Mouse (Mus musculus) midbrain, embryonic 16.5 days (tissue): ENCODE results near the gene Vps37c. TPM values are rescaled to one million over a fixed set of nuclear protein-coding genes. Genes with fewer than 3 reads are reported as not detected.

ENCODE experiments used
- ATAC-seq: fragments of 200-750 bp; cut with Nextera tagmentation; 2 replicates; pipeline ENCODE4 v1.8.0; 2017; ENCODE audit warnings: moderate TSS enrichment
- H3K27ac ChIP-seq: fragments of 300-500 bp; sonication (generic); 2 replicates; pipeline ENCODE4 v1.5.1; 2014; ENCODE audit warnings: mild to moderate bottlenecking, low read length, mixed read lengths
- H3K27me3 ChIP-seq: fragments of 300-500 bp; sonication (generic); 2 replicates; pipeline ENCODE4 v1.6.1; 2014; ENCODE audit warnings: low read depth, low read length, mixed read lengths; ENCODE audit not compliant: control insufficient read depth, insufficient read depth
- H3K36me3 ChIP-seq: fragments of 300-500 bp; sonication (generic); 2 replicates; pipeline ENCODE4 v1.6.1; 2014; ENCODE audit warnings: mild to moderate bottlenecking, low read length, moderate library complexity, mixed read lengths; ENCODE audit not compliant: control insufficient read depth, insufficient read depth
- H3K4me1 ChIP-seq: fragments of 300-500 bp; sonication (generic); 2 replicates; pipeline ENCODE4 v1.6.1; 2014; ENCODE audit warnings: mild to moderate bottlenecking, low read length, mixed read lengths; ENCODE audit not compliant: control insufficient read depth, insufficient read depth
- H3K4me2 ChIP-seq: fragments of 300-500 bp; sonication (generic); 2 replicates; pipeline ENCODE4 v1.6.1; 2014; ENCODE audit warnings: mild to moderate bottlenecking, low read length, mixed read lengths
- H3K4me3 ChIP-seq: fragments of 300-500 bp; sonication (generic); 2 replicates; pipeline ENCODE4 v1.5.1; 2014; ENCODE audit warnings: low read depth, mild to moderate bottlenecking, low read length, moderate library complexity, mixed read lengths
- H3K9ac ChIP-seq: fragments of 300-500 bp; sonication (generic); 2 replicates; pipeline ENCODE4 v1.6.1; 2014; ENCODE audit warnings: low read depth, low read length, mixed read lengths
- H3K9me3 ChIP-seq: fragments of 300-500 bp; sonication (generic); replicated peaks from 2 replicates; pipeline ENCODE4 v1.6.1; 2014; ENCODE audit warnings: mild to moderate bottlenecking, low read length, mixed read lengths; ENCODE audit not compliant: control insufficient read depth, poor library complexity, severe bottlenecking
- WGBS: fragments of 180-500 bp; shearing (Covaris S2); extraction: QIAGEN DNeasy Blood & Tissue Kit; methylation state at CpG from one replicate; pipeline ENCODE4 v1.1.7; 2014; 5-methylcytosine and 5-hydroxymethylcytosine counted together
- polyA plus RNA-seq: library from polyadenylated mRNA; unstranded; fragments of >200 nt; fragmentation: Nextera tagmentation; extraction: Ambion mirVana; gene quantifications from 2 replicates; pipeline ENCODE4 v1.2.1, GENCODE M21; 2015

The Vps37c gene
- 28.6 and 31.2 TPM in 2 replicates for polyA plus RNA-seq

DNA sequence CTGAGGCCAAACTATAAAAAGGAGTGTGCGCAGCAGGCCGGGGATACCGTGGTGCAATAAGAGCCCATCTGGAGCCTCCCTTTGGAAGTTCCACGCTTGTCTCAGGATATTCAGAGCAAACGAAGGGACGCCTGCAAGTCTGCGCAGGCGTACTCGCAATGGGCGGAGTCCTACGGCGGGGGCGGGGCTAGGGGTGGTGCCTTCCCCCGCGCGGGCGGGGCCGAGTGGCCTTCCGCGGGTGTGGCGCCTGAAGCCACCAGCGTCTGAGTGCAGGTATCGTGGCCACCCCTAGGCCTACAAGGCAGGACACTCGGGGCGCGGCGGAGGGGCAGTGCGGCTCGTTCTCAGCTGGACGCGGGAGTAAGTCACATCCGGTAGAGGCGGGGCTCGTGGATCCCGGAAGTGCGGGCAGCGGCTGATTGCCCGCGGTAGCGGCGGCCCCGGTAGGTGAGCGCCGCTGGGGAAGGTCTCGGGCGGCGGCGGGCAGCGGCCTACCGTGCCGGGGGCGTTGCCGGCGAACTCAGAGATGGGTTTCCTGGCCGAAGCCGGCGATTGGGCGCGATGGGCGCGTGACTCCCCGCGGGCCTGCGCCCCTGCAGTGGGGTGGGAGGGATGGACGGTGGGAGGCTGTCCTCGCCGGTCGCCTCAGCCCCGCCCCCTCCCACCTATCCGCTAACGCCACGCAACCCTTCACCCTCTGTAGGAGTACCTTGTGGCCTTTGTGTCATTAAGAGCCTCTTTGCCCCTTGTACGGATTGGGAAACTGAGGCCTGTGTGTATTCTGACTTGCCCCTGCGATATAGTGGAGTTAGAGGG lies at the start of gene Vps37c:
Gene Vps37c (plus strand): TSS at position 199 of the 816 bp plus-strand sequence.
- under 1% methylated on average over 70 of the region's 74 CpGs for WGBS
- H3K4me3 ChIP-seq = peak within 1 kb of the TSS; percentile 78
- peaks cover 34% of the 10 kb centered on the region for H3K4me1 ChIP-seq
- H3K4me2 ChIP-seq = peak within 1 kb of the TSS; percentile 86
- H3K36me3 ChIP-seq = no peaks in the 10 kb centered on the region
- no peaks in the 10 kb centered on the region for H3K27me3 ChIP-seq
- peak; percentile 94 for ATAC-seq
- H3K9me3 ChIP-seq = no peaks in the 10 kb centered on the region
- peak within 1 kb of the TSS; percentile 98 for H3K27ac ChIP-seq
- peak within 1 kb of the TSS; percentile 89 for H3K9ac ChIP-seq

DNA sequence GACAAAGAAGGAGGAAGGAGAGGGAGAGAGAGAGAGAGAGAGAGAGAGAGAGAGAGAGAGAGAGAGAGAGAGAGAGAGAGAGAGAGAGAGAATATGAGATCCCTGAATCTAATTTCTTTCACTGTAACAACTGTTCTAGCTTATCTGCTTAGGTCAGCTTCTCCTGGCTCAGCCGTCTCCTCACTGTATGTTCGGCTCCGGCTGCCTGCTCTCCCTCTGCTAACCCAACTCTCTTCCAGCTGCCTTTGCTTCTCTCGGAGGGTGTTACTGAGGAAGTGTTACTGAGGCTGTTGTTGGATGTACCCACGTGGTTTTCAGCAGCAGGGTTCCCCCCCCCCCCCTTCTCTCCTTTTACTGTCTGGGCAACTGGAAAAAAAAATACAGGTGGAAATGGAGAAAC lies 48.5 kb upstream of the Vps37c start:
- H3K4me1 ChIP-seq = peaks cover 4% of the 10 kb centered on the region
- no peak for ATAC-seq
- H3K4me2 ChIP-seq = no peak overlapping the region
- H3K27me3 ChIP-seq = no peaks in the 10 kb centered on the region
- no peaks in the 10 kb centered on the region for H3K9me3 ChIP-seq
- H3K9ac ChIP-seq = no peak overlapping the region
- no peak overlapping the region for H3K27ac ChIP-seq
- no peaks in the 10 kb centered on the region for H3K36me3 ChIP-seq
- no peak overlapping the region for H3K4me3 ChIP-seq
- WGBS = 8% methylated on average over 5 of the region's 5 CpGs

DNA sequence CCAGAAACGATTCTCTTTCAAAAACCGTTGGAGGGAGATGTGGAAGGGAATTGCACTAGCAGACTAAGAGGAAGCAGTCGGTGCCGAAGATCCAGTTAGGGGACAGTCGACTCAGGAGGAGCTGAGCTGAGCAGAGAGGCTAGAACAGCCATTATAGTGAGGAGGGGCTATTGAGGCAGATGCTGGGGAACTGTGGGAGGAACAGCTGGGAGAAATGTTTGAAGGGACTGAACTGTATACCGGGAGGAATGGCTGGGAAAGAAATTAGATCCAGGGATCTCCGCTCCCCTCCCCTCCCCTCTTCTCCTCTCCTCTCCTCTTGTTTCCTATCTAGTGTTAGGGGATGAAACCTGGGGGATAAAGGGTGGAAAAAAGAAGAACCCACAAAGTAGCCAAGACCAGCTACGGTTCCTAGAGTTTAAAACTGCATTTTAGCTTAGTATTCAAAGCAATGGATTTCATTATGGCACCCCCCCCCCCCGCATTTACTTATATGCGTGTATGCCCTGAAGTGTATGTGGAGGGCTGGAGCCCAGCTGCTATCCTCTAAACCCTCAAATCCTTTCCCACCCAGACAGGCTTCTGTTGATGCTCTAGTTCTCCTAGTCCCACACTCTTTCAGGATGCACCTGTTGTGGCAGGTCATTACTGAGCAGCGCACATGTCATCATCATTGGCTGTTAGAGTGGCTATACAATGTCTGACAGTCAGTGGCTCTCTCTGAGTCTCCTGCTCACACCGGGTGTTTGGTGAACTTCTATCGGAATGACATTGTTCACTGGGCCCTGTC lies 47.8 kb upstream of the Vps37c start:
- no peak for ATAC-seq
- 50% methylated on average over 13 of the region's 13 CpGs for WGBS
- no peaks in the 10 kb centered on the region for H3K9me3 ChIP-seq

DNA sequence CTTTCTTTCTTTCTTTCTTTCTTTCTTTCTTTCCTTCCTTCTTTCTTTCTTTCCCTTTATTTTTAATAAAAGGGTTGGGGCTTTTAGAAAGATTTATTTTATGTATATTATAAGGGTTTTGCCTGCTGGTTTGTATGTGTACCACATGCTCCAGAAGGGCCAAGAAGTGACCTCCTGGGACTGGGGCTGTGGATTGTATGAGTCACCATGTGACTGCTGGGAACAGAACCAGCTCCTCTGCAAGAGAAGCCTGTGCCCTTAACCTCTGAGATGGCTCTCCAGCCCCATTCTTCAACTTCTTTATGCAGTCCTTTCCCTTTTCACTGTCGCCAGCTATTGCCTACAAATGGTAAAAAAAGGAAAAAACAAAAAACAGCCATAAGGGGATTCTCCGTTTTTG lies 42.9 kb upstream of the Vps37c start:
- no peak overlapping the region for H3K4me2 ChIP-seq
- no peaks in the 10 kb centered on the region for H3K27me3 ChIP-seq
- H3K4me3 ChIP-seq = no peak overlapping the region
- H3K9ac ChIP-seq = no peak overlapping the region
- ATAC-seq = no peak
- H3K36me3 ChIP-seq = no peaks in the 10 kb centered on the region
- H3K27ac ChIP-seq = no peak overlapping the region
- no peaks in the 10 kb centered on the region for H3K4me1 ChIP-seq
- no peaks in the 10 kb centered on the region for H3K9me3 ChIP-seq
- 94% methylated on average over 2 of the region's 2 CpGs for WGBS

More for the DNA sequence above, 47.8 kb upstream of the Vps37c start:
- H3K4me1 ChIP-seq = no peaks in the 10 kb centered on the region; the same call in 1 of the 2 replicates
- no peak overlapping the region for H3K4me2 ChIP-seq
- no peak overlapping the region for H3K9ac ChIP-seq
- H3K27me3 ChIP-seq = no peaks in the 10 kb centered on the region
- no peak overlapping the region for H3K4me3 ChIP-seq
- H3K27ac ChIP-seq = no peak overlapping the region
- H3K36me3 ChIP-seq = no peaks in the 10 kb centered on the region

DNA sequence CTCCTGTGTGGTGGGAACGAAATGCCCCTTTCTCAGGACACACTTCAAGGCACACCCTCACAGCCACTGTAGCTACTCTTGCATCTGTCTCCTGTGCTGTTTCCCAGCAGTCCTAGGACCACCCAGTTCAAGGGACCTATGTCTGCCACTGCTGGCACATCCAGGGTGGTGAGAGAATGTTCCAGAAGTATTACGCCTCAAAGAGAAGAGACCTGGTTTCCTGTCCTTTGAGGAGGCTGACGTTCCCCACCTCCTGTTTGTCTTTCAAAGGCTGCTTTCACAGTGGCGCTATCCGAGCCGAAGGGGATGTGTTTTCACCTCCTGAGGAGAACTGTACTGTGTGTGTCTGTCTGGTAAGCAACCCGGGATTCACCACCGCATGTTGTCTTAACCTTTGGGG lies 40.4 kb upstream of the Vps37c start:
- Histone ChIP-seq H3K4me2 (no peak overlapping the region), H3K27me3 (no peaks in the 10 kb centered on the region), H3K9ac (no peak overlapping the region), H3K4me1 (no peaks in the 10 kb centered on the region), H3K27ac (no peak overlapping the region), H3K9me3 (no peaks in the 10 kb centered on the region), H3K4me3 (no peak overlapping the region), H3K36me3 (no peaks in the 10 kb centered on the region)
- 81% methylated on average over 8 of the region's 8 CpGs for WGBS
- ATAC-seq = no peak

DNA sequence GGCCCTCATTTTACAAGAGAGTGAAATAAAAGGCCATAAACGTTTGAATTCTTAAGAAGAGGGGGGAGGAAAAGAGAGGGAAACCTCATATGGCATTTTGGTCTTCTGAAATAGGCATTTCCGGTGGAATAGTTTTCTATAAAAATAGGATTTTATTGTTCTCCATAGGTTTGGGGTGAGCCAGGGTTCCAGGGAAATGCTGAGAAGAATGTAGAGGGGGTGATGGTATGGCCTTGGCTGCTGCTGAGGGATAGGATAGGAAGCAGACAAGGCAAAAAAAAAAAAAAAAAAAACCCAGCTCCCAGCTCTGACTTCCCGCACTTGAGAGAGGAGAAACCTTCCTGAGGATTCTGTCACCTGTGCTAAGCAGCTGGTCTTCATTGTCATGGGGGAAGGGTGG lies 32.5 kb upstream of the Vps37c start:
- Histone ChIP-seq H3K9me3 (no peaks in the 10 kb centered on the region), H3K9ac (no peak overlapping the region), H3K4me1 (no peaks in the 10 kb centered on the region), H3K4me3 (no peak overlapping the region), H3K27me3 (no peaks in the 10 kb centered on the region), H3K36me3 (no peaks in the 10 kb centered on the region), H3K27ac (no peak overlapping the region), H3K4me2 (no peak overlapping the region)
- WGBS = 67% methylated on average over 3 of the region's 3 CpGs
- no peak for ATAC-seq

DNA sequence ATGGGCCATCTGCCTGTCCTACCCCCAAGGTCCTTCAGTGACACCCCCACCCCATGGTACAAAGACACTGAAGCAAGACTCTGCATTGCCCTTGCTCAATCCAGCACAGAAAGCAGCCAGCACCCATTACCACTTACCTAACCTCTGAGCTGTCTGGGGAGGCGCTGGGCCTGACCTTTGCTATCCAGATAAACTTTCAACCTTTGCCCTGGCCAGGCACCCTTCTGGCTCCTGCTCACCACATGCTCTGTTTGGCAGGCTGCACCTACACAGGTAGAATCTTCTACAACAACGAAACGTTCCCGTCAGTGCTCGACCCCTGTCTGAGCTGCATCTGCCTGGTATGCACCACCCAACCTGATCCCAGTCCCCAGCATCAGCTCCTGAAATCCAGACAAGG lies 30.8 kb upstream of the Vps37c start:
- no peaks in the 10 kb centered on the region for H3K9me3 ChIP-seq
- 86% methylated on average over 5 of the region's 5 CpGs for WGBS
- H3K9ac ChIP-seq = no peak overlapping the region
- H3K4me1 ChIP-seq = no peaks in the 10 kb centered on the region
- no peak overlapping the region for H3K27ac ChIP-seq
- no peak overlapping the region for H3K4me3 ChIP-seq
- H3K27me3 ChIP-seq = no peaks in the 10 kb centered on the region
- no peak for ATAC-seq
- H3K36me3 ChIP-seq = no peaks in the 10 kb centered on the region
- H3K4me2 ChIP-seq = no peak overlapping the region

DNA sequence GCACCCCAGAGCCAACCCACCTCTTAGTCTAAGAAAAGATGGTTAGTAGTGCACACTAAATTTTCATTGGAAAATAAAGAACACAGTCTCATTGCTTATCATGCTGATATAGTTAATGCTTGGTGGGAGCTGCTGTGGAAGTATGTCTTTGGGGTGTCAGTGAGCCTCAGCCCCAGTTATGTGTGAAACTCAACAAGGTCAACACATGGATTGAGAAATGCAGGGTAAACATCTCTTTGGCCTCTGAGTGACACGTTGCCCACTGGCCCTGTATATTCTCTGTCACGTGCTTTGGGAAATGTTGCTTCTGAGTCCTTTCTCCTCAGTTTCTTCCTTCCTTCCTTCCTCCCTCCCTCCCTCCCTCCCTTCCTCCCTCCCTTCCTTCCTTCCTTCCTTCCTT lies 30.1 kb upstream of the Vps37c start:
- no peak overlapping the region for H3K27ac ChIP-seq
- ATAC-seq = no peak
- H3K4me3 ChIP-seq = no peak overlapping the region
- no peaks in the 10 kb centered on the region for H3K27me3 ChIP-seq
- H3K4me1 ChIP-seq = no peaks in the 10 kb centered on the region
- WGBS = 79% methylated on average over 2 of the region's 2 CpGs
- H3K9me3 ChIP-seq = no peaks in the 10 kb centered on the region
- H3K4me2 ChIP-seq = no peak overlapping the region
- H3K9ac ChIP-seq = no peak overlapping the region
- H3K36me3 ChIP-seq = no peaks in the 10 kb centered on the region

DNA sequence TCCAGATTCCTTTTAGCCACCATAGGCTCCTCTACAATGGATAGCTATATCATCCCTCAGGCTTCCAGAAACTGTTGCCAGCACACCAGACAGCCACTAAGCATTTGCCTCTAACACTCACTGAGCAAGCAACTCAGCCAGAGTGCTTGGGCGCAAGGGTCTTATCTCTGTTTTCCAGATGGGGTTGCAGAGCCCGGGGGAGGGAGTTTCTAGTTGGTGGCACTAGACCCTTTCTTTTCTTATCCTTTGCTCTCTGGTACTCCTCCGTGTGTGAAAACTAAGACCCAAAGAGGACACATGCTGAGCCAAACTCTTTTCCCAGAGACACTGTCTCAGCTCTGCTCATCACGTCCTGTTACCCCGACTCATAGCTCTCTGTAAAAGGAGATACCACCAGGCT lies 27.2 kb upstream of the Vps37c start:
- H3K9me3 ChIP-seq = no peaks in the 10 kb centered on the region
- no peaks in the 10 kb centered on the region for H3K27me3 ChIP-seq
- 74% methylated on average over 5 of the region's 5 CpGs for WGBS
- no peak overlapping the region for H3K27ac ChIP-seq
- no peak overlapping the region for H3K4me3 ChIP-seq
- H3K36me3 ChIP-seq = no peaks in the 10 kb centered on the region
- ATAC-seq = no peak
- no peak overlapping the region for H3K4me2 ChIP-seq
- H3K4me1 ChIP-seq = no peaks in the 10 kb centered on the region
- H3K9ac ChIP-seq = no peak overlapping the region
